Mouse (Mus musculus) frontal cortex, adult (tissue): ENCODE measurements at regions not wholly inside any gene's neighbourhood (a gene's known extent, or its start where the extent isn't known, plus 50 kb on each side); places are given as distances from the start of the nearest gene placed in this dataset.

ENCODE experiments used
- ATAC-seq: cut with Nextera tagmentation; 2 replicates; pipeline ENCODE4 v1.9.2; 2017; ENCODE audit warnings: mild to moderate bottlenecking, moderate library complexity, mixed read lengths; ENCODE audit not compliant: low TSS enrichment

DNA sequence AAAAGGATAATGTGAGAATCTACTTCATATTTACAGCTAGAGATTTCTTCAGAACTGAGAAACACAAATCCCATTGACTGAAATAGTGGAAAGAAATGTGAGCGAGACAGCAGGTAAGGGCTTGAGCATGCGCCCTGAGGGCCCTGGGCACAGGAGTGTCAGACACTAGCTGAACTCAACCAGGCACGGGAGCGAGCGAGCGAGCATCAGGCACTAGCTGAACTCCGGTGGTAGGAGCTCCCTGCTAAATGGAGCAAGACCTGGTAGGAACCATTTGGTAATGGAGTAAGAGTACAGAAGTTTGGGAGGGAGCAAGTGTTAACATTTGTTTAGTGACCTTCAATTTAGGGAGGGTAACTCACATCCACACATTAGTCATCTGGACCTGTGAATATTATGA is 654.7 kb downstream of the Adgrl2 start:
- ATAC-seq: no peak

DNA sequence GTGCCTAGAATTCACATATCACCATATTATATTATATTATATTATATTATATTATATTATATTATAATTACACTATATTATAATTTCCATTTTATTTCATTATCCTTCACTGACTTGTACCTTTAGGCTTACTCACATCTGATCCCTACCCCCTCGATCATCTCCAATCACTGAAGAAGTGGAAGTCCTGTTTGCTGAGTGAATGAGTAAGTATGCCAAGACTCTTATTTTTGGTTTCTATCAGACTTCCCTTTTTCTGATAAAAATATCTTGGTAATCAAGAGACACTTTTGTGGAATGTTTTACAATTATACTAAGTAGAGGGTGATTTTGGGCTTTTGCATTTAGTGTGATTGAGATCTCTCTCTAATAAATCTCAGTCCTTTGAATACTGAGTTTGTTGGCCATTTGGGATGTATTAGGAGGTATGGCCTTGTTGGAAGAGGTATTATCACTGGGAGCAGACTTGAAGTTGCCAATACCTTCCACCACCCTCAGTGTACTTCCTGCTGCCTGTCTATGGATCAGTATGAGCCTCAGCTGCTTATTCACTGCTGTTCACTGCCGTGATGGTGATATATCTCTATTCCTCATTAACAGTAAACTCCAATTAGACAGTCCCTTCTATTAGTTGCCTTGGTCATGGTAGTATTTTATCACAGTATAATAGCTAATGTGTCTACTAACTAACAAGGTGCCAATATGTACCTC is 665.3 kb downstream of the Adgrl2 start:
- ATAC-seq: no peak

DNA sequence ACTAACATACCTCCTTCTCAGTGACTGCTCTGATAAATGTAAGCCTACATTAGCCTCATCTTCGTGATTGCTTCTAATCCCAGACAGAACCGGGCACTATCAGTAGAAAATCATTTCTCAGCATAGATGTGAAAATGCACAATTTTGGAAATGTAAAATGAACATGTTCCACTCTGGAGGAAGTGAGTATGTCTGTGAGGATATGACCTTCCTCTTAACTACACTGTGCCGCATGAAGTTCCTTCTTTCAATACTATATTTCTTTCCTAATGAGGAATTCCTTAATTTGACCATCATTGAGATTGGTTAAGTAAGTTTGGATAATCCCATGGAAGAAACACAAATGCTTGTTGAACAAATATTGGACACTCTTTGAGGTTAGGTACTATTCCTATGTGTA is 668.5 kb downstream of the Adgrl2 start:
- no peak for ATAC-seq

DNA sequence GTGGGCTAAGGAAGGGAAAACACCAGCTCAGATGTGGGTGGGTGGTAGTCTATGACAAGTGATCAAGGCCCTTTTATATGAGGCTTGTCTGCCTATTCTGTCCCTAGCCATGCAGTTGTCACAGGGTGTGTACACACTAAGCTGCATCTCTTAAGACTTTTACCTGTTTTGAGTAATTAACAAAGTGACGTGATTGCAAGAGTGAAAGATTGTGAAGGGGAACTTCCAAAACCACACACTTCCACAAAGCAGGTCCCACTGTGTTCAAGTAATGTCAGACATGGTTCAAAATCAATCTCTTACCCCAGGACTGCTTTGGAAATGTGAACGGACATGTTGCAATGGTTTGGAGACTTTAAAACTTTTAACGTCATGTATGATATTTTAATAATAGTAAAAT is 674.2 kb downstream of the Adgrl2 start:
- ATAC-seq: no peak

DNA sequence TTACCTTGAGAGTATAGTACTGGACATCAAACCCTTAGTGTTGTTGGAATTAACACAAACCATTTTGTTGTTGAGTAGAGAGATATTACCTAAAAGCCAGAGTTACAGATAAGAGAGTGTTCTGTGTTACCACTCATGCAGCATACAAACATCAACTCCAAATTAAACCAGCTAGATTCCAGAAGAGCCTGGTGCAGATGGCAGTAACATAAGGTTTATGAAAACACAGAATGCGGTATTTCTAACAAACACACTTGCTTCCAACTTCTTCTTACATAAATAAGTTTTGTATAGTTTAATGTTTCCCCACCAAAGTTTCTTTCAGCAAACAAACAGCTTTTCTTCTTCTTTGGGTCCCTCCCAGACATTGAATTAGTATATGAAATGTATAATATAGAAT is 675.1 kb downstream of the Adgrl2 start:
- ATAC-seq: no peak

DNA sequence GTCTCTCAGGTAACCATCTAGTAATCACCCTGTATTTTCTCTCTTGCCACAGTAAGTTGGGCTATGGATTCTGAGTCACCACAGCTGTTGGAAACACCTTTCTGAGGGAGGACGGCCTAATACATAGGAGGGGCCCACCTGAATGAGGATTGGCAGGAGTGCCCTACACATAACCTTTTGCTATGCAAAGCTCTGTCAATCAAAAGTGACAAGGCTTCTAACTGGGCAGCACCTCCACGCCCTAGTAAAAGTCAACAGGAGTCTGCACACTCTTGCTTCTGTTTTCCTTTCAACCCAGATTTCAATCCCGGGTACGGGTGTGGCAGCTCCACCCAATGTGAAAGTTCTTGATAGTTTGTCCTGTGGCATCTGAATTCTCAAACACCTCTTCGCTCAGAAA is 694.8 kb downstream of the Adgrl2 start:
- no peak for ATAC-seq

DNA sequence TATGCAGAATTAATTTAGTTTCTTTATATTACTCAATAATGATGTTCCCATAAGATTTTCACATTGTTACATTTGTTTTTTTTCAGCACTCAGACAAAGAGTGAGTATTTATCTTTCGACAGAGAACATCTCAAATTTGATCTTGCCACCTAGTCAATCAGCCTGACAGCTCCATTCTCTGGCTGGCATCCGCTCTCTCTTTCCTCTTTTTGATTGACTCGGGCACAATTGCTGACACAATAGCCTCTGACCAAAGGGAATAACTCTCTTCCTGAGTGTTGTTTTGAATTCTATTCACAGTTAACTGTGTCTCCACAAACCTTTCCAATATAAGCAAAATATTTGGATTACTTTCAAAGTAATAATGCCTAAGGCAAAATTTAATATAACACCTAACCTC is 711.4 kb downstream of the Adgrl2 start:
- no peak for ATAC-seq

DNA sequence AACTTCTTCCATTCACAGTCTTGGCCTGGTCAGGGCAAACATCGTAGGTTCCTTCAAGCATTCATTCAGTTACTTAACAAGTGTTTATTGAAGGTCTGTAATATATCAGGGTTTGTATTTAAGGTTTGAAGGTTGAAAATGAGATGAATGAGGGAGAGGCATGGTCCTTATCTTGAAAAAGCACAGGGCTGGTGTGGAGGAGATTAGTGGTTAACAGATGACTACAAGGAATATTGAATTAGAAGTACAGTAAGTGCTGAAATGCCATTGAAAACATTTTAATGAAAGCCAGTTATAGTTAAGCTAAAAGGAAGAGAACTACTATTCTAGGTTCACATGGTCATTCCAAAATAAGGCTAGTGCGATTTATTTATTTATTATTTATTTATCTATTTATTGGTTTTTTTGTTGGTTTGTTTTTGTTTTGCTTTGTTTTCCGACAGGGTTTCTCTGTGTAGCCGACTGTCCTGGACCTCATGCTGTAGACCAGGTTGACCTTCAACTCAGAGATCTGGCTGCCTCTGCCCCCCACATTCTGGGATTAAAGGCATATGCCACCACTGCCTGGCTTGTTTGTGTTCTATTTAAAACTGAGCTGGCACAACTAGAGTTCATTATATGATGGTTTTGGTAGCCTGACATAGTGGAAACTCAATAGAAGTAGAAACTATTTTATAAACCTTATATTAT is 718.1 kb downstream of the Adgrl2 start:
- ATAC-seq: no peak

DNA sequence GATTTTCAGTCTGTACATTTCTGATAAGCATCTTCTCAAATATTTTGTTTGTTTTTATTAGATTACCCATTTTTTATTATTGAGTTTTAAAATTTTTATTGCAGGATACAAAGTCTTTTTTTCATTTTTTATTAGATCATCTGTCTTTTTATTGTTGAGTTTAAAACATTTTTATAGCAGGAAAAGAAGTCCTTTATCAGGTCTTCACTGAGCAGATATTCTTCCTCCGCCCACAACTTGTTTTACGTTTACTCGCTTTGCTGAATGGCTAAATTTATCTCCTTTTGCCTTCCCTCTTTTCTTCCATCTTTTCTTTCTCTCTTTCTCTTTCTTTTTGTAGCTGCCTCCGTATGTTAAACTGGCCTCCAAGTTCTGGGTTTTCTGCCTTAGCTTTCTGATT is 721.5 kb downstream of the Adgrl2 start:
- no peak for ATAC-seq

DNA sequence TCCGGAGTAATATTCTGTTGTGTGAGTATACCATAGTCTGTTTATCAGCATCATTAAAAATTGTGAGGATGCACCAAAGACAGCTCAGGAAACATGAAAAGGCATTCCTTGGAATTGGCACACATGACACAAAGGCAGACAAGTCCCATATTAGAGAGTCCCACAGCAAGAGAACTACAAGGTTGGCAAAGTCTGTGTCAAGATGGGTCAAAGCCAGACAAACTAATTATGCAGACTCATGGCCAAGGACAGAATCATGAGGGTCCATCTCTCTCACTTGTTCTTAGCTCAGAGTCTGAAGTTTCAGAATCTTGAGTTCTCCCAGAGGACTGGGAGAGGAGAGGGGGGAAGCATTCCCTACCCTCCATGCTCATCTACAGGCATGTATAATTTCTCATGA is 731.1 kb downstream of the Adgrl2 start:
- ATAC-seq: no peak

DNA sequence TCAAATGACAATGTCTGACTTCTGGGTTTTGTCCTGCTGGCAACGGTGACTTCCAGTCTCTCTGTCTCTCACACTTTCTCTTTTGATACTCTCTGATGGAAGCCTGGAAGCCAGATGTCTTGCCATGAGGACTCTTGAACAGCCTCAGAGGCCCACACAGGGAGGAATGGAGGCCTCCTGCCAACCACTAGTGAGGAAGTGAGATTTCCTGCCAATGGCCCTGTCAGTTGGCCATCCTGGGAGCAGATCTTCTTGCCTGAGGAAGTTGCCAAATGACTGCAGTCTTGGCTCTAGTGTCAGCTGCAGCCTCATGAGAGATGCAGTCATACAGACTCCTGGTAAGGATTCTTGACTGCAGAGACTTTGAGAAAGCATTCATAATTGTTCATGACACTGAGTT is 741.7 kb downstream of the Adgrl2 start:
- ATAC-seq: peak; percentile 44

DNA sequence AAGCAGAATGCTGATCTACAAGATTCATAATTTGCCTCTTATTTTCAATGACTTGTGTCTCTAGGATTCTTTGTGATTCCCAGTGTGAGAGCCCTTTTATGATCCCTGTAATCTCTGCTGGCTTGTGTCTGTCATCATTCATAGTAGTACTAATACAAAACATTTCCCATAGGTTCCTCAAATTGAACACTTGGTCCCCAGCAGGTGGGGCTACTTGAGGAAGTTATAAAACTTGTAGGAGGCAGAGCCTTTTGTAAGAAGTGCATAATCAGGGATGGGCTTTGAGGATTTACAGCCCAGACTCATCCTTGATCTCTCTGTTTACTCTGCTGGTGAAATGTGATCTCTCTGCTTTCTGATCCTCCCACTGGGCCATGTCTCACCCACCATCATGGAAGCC is 743.6 kb downstream of the Adgrl2 start:
- no peak for ATAC-seq

DNA sequence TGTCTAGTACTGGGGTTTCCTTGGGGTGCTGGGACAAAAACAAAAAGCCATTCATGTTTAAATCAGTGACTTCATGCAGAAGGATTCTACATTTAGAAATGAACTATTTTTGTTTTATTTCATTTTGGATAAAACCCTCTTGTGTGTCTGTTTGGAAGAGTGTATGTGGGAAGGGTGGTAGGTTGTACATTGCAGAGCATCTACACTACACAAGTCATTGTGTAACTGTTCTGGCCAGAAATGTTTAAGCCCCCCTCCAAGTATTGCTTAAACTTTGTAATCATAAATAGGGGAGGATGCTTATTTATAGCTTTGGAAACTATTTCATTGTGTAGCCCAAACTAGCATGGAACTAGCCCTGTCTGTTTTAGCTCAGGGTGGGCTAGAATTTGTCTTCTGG is 752.3 kb downstream of the Adgrl2 start:
- no peak for ATAC-seq

DNA sequence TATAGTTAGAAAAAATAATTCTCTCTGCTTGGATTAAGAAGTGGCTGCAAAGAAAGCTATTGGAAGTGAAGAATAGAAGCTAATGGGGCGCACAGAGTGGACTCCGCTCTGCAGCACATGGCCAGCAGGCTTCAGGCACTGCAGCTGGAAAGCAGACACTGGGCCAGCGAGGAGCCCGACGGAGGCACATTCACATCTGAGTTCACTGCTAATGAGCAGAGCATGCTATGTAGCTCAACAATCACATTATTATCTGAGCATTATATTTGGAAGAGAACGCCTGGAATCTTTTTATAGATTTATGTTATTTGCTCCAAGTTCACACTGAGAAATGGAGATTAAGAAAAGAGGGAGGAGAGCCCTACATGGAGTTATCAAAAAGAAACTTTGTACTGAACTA is 752.8 kb downstream of the Adgrl2 start:
- no peak for ATAC-seq

DNA sequence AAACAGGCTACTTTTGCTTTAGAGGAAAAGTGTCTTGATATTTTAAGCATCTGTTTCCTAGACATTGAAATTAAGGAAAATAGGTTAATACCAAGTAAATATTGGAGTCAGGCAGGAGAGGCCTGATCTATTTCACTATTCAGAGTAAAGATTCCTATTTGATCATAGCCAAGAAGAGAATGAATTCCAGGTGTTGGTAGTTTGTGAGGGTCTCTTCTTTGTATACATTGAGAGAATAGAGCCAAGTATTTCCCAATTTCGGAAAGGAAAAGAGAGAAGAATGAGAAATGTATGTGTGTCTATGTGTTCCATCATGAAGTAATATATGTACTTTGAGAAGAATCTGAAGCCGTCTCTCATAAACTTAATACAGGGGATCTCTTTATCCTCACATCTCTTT is 756.7 kb downstream of the Adgrl2 start:
- ATAC-seq: no peak

DNA sequence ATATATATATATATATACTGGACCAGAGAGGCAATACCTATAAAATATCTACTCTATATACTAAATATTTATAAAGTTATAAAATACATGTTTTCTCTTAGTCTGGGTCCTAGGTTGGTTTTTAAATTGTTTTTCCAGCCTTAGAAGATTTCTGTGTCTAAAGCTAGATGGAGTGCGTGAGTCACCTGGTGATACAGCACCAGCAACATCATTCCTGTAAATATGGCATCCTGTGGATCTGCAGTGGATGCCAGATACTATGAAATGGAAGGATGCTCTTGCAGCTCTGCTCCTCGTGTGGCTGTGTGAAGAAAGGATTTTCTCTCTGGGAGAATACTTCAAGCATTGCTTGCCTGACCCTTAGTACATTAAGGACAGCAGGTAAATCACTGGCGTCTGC is 761.2 kb downstream of the Adgrl2 start:
- ATAC-seq: no peak

DNA sequence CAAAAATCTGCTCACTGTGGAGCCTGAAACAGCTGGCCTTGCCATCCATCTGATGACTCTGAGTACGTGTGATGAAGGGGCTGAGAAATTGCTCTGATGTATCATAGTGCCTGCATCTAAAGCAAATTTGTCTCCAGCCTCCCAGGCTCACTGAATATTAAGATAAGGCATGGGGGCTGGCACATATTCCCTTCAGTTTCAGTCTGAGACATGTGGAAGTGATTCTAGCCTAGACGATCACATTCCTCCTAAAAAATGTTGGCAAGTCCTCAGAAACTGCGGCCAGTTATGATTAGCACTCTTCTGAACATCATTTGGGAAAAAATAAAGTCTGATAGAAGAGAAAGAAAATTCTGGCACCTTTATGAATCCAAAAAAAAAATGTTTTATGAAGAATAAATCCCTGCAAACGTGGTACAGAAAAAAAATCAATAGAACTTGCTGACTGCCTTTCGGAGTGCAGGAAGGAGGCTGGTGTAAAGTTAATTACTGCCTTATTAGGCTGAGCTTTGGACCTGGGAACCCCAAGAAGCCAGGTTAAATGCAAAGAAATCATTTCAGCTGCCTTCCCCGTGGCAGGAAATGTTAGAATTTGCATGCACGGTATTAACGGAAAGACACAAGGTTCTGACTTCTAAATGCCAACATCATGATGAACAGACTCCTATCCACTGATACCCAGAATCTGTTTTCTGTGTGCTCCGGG is 762.2 kb downstream of the Adgrl2 start:
- ATAC-seq: no peak

DNA sequence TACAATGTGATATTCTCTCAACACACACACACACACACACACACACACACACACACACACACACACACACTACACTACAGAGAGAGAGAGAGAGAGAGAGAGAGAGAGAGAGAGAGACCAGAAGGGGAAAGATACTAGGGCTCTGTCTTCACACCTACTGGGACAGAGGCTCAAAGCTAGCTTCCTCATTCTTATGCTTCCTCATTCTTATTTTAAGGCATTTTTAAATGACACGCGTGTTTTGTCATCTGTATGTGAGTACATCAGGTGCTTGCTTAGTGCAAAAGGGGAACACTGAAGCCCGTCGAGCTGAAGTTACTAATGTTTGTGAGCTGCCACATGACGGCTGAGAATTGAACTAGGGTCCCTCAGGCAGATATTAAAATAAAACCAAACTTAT is 769.5 kb downstream of the Adgrl2 start:
- ATAC-seq: no peak

DNA sequence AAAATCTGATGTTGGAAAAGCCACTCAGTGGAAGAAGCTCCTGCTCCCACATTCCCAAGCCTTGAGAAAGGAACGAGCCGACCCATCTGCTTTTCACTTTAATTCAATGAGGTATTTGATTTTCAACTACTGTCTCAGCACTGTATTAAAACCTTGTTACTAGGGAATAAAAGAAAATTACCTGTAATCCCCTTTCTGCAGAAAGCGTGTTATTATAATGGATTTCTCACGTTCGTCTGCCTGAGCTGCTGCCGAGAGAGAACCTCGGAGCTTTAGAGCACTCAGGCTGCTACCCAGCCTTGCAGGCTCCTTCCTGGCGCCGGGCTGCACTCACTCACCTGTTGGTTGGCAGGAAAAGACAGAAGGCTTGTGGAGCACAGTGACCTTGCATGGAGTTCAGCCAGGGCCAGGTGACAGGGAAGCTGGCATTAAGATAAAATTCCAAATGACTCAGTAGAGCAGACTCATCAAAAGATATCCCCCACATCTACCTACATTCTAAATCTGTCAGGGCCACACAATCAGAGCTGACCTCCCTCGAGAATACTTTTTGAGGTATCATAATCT is 770.2 kb downstream of the Adgrl2 start:
- ATAC-seq: no peak

DNA sequence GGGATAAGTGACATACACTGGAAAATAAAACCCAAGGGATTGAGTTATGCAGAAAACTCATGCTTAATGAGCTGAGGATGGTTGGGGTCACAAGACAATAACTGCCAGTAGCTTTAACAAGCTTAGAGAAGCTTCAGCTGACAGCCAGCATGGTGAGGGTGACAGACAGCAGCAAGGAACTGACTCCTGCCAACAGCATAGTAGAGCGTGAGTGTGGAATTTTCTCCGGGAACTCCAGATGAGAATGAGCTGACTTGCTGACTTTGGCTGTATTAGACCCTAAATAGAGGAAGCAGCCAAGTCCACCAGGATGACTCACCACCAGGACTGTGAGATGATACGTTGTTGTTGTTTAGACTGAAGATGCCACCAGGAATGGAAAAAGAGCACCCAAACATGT is 788.2 kb downstream of the Adgrl2 start:
- ATAC-seq: no peak

DNA sequence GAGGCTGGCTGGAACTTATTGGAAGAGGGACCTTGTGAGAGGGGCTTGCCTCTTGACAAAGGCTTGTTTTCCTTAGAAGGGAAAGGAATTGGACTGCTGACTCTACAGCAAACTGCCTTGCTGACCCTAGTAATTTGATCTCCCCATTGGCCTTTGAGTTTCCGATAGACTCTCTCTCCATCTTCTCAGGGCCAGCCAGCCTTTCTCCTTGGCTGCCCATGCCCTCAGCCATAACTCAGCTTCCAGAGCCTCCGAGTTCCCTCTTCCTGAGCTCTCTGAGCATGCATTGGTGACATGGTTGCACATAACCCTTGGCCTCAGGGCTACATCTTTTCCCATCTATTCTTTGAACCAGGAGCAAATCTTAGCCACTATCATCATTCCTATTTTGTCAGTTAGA is 803.7 kb downstream of the Adgrl2 start:
- no peak for ATAC-seq

DNA sequence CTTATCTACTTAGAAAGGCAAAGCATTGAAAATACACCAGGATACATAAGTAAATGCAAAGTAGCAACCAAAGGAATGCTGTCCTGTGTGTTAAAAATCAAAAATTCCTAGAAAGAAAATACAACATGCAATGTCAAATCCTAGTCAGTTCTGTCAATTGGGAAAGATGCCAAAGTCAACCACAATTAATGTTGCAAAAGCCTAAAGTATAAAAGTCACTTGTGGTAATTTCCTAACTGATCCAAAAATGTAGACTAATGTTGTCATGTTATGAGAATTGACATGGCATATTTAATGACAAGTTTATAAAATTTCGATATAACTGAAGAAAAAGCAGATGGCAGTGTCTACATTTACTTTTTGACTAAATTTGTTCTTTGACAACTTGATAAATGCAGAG is 822.8 kb downstream of the Adgrl2 start:
- no peak for ATAC-seq

DNA sequence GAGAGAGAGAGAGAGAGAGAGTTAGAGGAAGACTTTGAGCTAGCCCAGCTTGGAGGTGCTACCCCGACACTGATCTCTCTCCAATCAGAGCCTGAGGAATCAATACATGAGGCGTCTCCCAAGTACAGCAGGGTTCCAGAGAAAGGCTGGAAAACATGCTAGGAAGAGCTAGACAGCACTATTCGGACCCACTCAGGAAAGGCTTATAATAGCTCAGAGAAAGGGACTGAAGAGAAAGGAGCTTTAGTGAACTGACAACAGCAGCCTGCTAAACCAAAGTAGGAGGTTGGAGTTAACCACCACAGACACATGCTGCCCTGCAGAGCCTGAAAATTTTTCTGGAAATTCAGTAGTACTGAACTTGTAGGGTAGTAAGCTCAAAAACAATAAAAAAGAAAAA is 831.3 kb downstream of the Adgrl2 start:
- ATAC-seq: peak; percentile 92
